Mouse (Mus musculus): ENCODE measurements around the gene Ubac1. TPM values are rescaled to one million over a fixed set of nuclear protein-coding genes. Genes with fewer than 3 reads are reported as not detected.

The Ubac1 gene
- total and polyA plus RNA-seq, 3 experiments: 80.3 to 99.7 (median 90.0) TPM

GRCm38 (mm10) chr2:26037386-26037785 is 15.8 kb upstream of the Ubac1 start:
- H3K4me3 ChIP-seq (replicated peaks in 1 of 3; ENCODE audit: low read depth in 2 of 3, low read length in 2 of 3, poor library complexity in 1 of 3): no peak overlapping the region
- no peak for TF ChIP-seq MAX (IDR thresholded peaks at IDR 0.05; ENCODE audit: low read length)
- TF ChIP-seq USF1 (IDR thresholded peaks at IDR 0.05; ENCODE audit: low read depth, low read length): no peak
- no peaks in the 10 kb centered on the region for H3K4me1 ChIP-seq (ENCODE audit: control insufficient read depth in 1 of 2, insufficient read depth in 2 of 2)
- peaks cover 91% of the 10 kb centered on the region for H3K27me3 ChIP-seq (replicated peaks)
- DNase-seq (ENCODE audit: extremely low read depth): no peak
- H3K79me2 ChIP-seq (replicated peaks; ENCODE audit: control insufficient read depth, extremely low read depth, insufficient read depth, poor library complexity, severe bottlenecking): no peaks in the 10 kb centered on the region
- dilution Hi-C loops (cut with MboI; ENCODE audit: extremely low pct_ligation_motif_present, extremely low pct_unique_long_range_greater_than_20kb, low sequenced_read_pairs): no loop called here
- no peaks in the 10 kb centered on the region for H3K9me3 ChIP-seq (replicated peaks; ENCODE audit: low read length)
- no peaks in the 10 kb centered on the region for H3K36me3 ChIP-seq (replicated peaks in 1 of 2; ENCODE audit: control insufficient read depth in 1 of 2, insufficient read depth in 1 of 2, low read length in 1 of 2)
- no peak overlapping the region for H3K27ac ChIP-seq (ENCODE audit: insufficient read depth, low read depth)
- H3K4me2 ChIP-seq (ENCODE audit: insufficient read depth, low read depth, poor library complexity, severe bottlenecking): no peak overlapping the region
- H3K9ac ChIP-seq (ENCODE audit: insufficient read depth, low read depth): no peak overlapping the region
- in situ Hi-C loops (cut with MboI; ENCODE audit: low pct_ligation_motif_present, low pct_unique_long_range_greater_than_20kb, low sequenced_read_pairs): loop anchor here (25.0 kb wide), 1 partner anchor 250 kb away; the partner anchor contains the start of gene Ccdc187

DNA sequence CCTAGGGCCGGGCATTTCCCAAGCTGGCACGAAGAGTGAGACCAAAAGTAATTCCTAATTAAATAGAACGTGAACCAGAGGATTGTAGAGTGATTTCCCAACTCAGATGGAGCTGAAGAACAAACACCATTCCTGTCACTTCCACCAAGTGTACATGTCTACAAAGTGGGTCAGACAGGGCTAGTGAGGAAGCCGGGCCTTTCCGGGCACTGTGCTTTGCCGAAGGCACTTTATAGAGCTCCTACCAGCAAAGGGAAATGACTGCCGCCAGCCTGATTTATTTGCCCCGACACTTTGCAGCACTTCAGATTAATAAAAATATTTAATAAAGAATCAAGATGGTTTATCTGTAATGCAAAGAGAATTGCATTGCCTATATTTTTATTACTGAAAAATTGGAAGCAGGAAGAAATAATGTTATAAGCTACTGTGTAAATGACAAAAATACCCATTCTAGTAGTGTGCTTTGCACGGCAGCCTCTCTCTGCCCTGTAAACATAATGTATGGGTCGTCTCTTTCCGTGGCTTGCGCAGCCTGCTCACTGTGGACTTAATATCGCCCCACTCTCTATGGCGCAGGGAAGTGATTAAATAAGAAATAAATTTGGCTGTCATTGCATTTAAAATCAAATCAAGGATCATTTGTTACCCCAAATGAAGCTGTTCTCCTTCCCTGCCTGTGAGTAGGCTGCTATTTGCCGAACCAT is 12.9 kb upstream of the Ubac1 start:
- dilution Hi-C loops (cut with MboI; ENCODE audit: extremely low pct_ligation_motif_present, extremely low pct_unique_long_range_greater_than_20kb, low sequenced_read_pairs) (no loop called here), in situ Hi-C loops (cut with MboI; ENCODE audit: low pct_ligation_motif_present, low pct_unique_long_range_greater_than_20kb, low sequenced_read_pairs) (loop anchor here (25.0 kb wide), 1 partner anchor 253 kb away; the partner anchor contains the start of gene Ccdc187)
- Histone ChIP-seq H3K36me3 (replicated peaks in 1 of 2; ENCODE audit: control insufficient read depth in 1 of 2, insufficient read depth in 1 of 2, low read length in 1 of 2) (no peaks in the 10 kb centered on the region), H3K4me1 (ENCODE audit: control insufficient read depth in 1 of 2, insufficient read depth in 2 of 2) (no peaks in the 10 kb centered on the region), H3K27ac (ENCODE audit: insufficient read depth, low read depth) (no peak overlapping the region), H3K4me2 (ENCODE audit: insufficient read depth, low read depth, poor library complexity, severe bottlenecking) (no peak overlapping the region), H3K9ac (ENCODE audit: insufficient read depth, low read depth) (no peak overlapping the region), H3K4me3 (replicated peaks in 1 of 3; ENCODE audit: low read depth in 2 of 3, low read length in 2 of 3, poor library complexity in 1 of 3) (no peak overlapping the region), H3K9me3 (replicated peaks; ENCODE audit: low read length) (no peaks in the 10 kb centered on the region), H3K27me3 (replicated peaks) (peaks cover 89% of the 10 kb centered on the region), H3K79me2 (replicated peaks; ENCODE audit: control insufficient read depth, extremely low read depth, insufficient read depth, poor library complexity, severe bottlenecking) (no peaks in the 10 kb centered on the region)
- no peak for TF ChIP-seq JUND (conservative IDR thresholded peaks at IDR 0.05; ENCODE audit: low read depth, low read length)
- no peak for TF ChIP-seq JUN (IDR thresholded peaks at IDR 0.05; ENCODE audit: insufficient read depth, low read depth, low read length)
- TF ChIP-seq HCFC1 (IDR thresholded peaks at IDR 0.05; ENCODE audit: low read depth, low read length): no peak
- TF ChIP-seq MXI1 (IDR thresholded peaks at IDR 0.05; ENCODE audit: low read depth, low read length): no peak
- TF ChIP-seq UBTF (IDR thresholded peaks at IDR 0.05; ENCODE audit: low read depth, low read length): no peak
- TF ChIP-seq CHD2 (IDR thresholded peaks at IDR 0.05; ENCODE audit: low read length): no peak
- no peak for TF ChIP-seq MYC (IDR thresholded peaks at IDR 0.05; ENCODE audit: low read depth, low read length)
- no peak for TF ChIP-seq MAFK (IDR thresholded peaks at IDR 0.05; ENCODE audit: insufficient replicate concordance, low read length)
- TF ChIP-seq KAT2A (IDR thresholded peaks at IDR 0.05; ENCODE audit: insufficient replicate concordance, low read length): no peak
- TF ChIP-seq USF1 (IDR thresholded peaks at IDR 0.05; ENCODE audit: low read depth, low read length): no peak
- no peak for TF ChIP-seq ZC3H11A (IDR thresholded peaks at IDR 0.05; ENCODE audit: low read depth, low read length)
- no peak for TF ChIP-seq MEF2A (IDR thresholded peaks at IDR 0.05; ENCODE audit: borderline replicate concordance, low read depth, low read length)
- TF ChIP-seq CTCF (conservative IDR thresholded peaks at IDR 0.05 in 1 of 2, IDR thresholded peaks at IDR 0.05 in 1 of 2; ENCODE audit: low read depth in 2 of 2, low read length in 2 of 2): no peak
- TF ChIP-seq RAD21 (IDR thresholded peaks at IDR 0.05; ENCODE audit: low read depth, low read length): no peak
- TF ChIP-seq IRF4 (IDR thresholded peaks at IDR 0.05; ENCODE audit: low read depth, low read length): no peak
- no peak for TF ChIP-seq E2F4 (IDR thresholded peaks at IDR 0.05; ENCODE audit: insufficient replicate concordance, low read depth, low read length)
- no peak for TF ChIP-seq ZKSCAN1 (IDR thresholded peaks at IDR 0.05; ENCODE audit: borderline replicate concordance, low read depth, low read length)
- no peak for TF ChIP-seq POLR2A (IDR thresholded peaks at IDR 0.05; ENCODE audit: low read depth, low read length)
- no peak for DNase-seq (ENCODE audit: extremely low read depth)

Measured in CH12.LX (cell line).